Mouse (Mus musculus) hindbrain, embryonic 13.5 days (tissue): ENCODE data around the gene Cdk2ap2. TPM values are rescaled to one million over a fixed set of nuclear protein-coding genes. Genes with fewer than 3 reads are reported as not detected.
"Not testable (repeated sequence)": the region's sequence is repeated elsewhere in the genome, so short reads cannot be mapped to it uniquely, and the experiment has no call there.

Experiments
- ATAC-seq: fragments of 200-750 bp; cut with Nextera tagmentation; 2 replicates; pipeline ENCODE4 v1.8.0; 2017; ENCODE audit warnings: moderate TSS enrichment; ENCODE audit not compliant: low FRiP score
- H3K27ac ChIP-seq: fragments of 300-500 bp; sonication (generic); 2 replicates; pipeline ENCODE4 v1.5.1; 2015; ENCODE audit warnings: inconsistent platforms, mild to moderate bottlenecking, moderate library complexity
- H3K27me3 ChIP-seq: fragments of 300-500 bp; sonication (generic); 2 replicates; pipeline ENCODE4 v1.6.1; 2015; ENCODE audit warnings: mild to moderate bottlenecking, inconsistent platforms
- H3K36me3 ChIP-seq: fragments of 300-500 bp; sonication (generic); 2 replicates; pipeline ENCODE4 v1.6.1; 2015; ENCODE audit warnings: mild to moderate bottlenecking, inconsistent platforms
- H3K4me1 ChIP-seq: fragments of 300-500 bp; sonication (generic); replicated peaks from 2 replicates; pipeline ENCODE4 v1.6.1; 2015; ENCODE audit warnings: inconsistent platforms
- H3K4me2 ChIP-seq: fragments of 300-500 bp; sonication (generic); 2 replicates; pipeline ENCODE4 v1.6.1; 2015; ENCODE audit warnings: inconsistent platforms, mild to moderate bottlenecking, moderate library complexity
- H3K4me3 ChIP-seq: fragments of 300-500 bp; sonication (generic); 2 replicates; pipeline ENCODE4 v1.5.1; 2015; ENCODE audit warnings: mild to moderate bottlenecking, inconsistent platforms
- H3K9ac ChIP-seq: fragments of 300-500 bp; sonication (generic); 2 replicates; pipeline ENCODE4 v1.6.1; 2015; ENCODE audit warnings: mild to moderate bottlenecking, inconsistent platforms
- H3K9me3 ChIP-seq: fragments of 300-500 bp; sonication (generic); 2 replicates; pipeline ENCODE4 v1.6.1; 2016; ENCODE audit warnings: inconsistent platforms
- WGBS: fragments of 180-500 bp; shearing (Covaris S2); methylation state at CpG from one replicate; pipeline ENCODE4 v1.1.7; 2015; 5-methylcytosine and 5-hydroxymethylcytosine counted together
- polyA plus RNA-seq: library from polyadenylated mRNA; unstranded; fragments of >200 nt; fragmentation: Nextera tagmentation; extraction: Ambion mirVana; gene quantifications from 2 replicates; pipeline ENCODE4 v1.2.1, GENCODE M21; 2015

Cdk2ap2 gene
- polyA plus RNA-seq, 1 experiment from 2014 or later = 81.0 TPM

- Histone ChIP-seq H3K36me3 (peaks cover 99% of the 10 kb centered on the region), H3K4me2 (no peak overlapping the region), H3K9ac (0 out of 2 replicates have a peak overlapping the region, but pooled peaks have one; percentile 8), H3K27me3 (no peaks in the 10 kb centered on the region), H3K9me3 (no peaks in the 10 kb centered on the region), H3K4me1 (no peaks in the 10 kb centered on the region; the same call in 1 of the 2 replicates), H3K27ac (no peak overlapping the region), H3K4me3 (no peak overlapping the region)
- 81% methylated on average over 13 of the region's 13 CpGs for WGBS
- ATAC-seq = peak; percentile 14; the same call in 1 of the 2 replicates
Measured at GRCm38 (mm10) chr19:4113186-4113805, 16.3 kb downstream of the Cdk2ap2 start.

- H3K27me3 ChIP-seq = no peaks in the 10 kb centered on the region
- peaks cover 94% of the 10 kb centered on the region for H3K36me3 ChIP-seq
- H3K9me3 ChIP-seq = no peaks in the 10 kb centered on the region
- peak; percentile 15; the same call in 1 of the 2 replicates for ATAC-seq
- WGBS = 79% methylated on average over 5 of the region's 5 CpGs
- H3K4me3 ChIP-seq = no peak overlapping the region
- no peaks in the 10 kb centered on the region; the same call in 1 of the 2 replicates for H3K4me1 ChIP-seq
- no peak overlapping the region for H3K4me2 ChIP-seq
- no peak overlapping the region for H3K27ac ChIP-seq
- H3K9ac ChIP-seq = no peak overlapping the region
Measured at GRCm38 (mm10) chr19:4113806-4114230, 16.8 kb downstream of the Cdk2ap2 start.

- ATAC-seq = no peak
- H3K27ac ChIP-seq = no peak overlapping the region
- no peaks in the 10 kb centered on the region; the same call in none of the 2 replicates for H3K4me1 ChIP-seq
- H3K36me3 ChIP-seq = peaks cover 90% of the 10 kb centered on the region
- H3K27me3 ChIP-seq = no peaks in the 10 kb centered on the region
- H3K4me2 ChIP-seq = no peak overlapping the region
- no peak overlapping the region for H3K9ac ChIP-seq
- 90% methylated on average over 10 of the region's 10 CpGs for whole genome bisulfite sequencing
- H3K4me3 ChIP-seq = no peak overlapping the region
- no peaks in the 10 kb centered on the region for H3K9me3 ChIP-seq
Measured at GRCm38 (mm10) chr19:4114551-4114950, 17.6 kb downstream of the Cdk2ap2 start.

- H3K4me2 ChIP-seq = no peak overlapping the region
- no peaks in the 10 kb centered on the region for H3K9me3 ChIP-seq
- peaks cover 2% of the 10 kb centered on the region for H3K4me1 ChIP-seq
- no peaks in the 10 kb centered on the region for H3K27me3 ChIP-seq
- no peak overlapping the region for H3K4me3 ChIP-seq
- no peak for ATAC-seq
- 97% methylated on average over 10 of the region's 10 CpGs for WGBS
- H3K9ac ChIP-seq = no peak overlapping the region
- H3K36me3 ChIP-seq = peaks cover 84% of the 10 kb centered on the region
- H3K27ac ChIP-seq = no peak overlapping the region
Measured at GRCm38 (mm10) chr19:4115144-4115543, 18.2 kb downstream of the Cdk2ap2 start.

GRCm38 (mm10) chr19:4115816-4116215 is 18.8 kb downstream of the Cdk2ap2 start:
- H3K4me3 ChIP-seq = no peak overlapping the region
- H3K27me3 ChIP-seq = no peaks in the 10 kb centered on the region
- H3K36me3 ChIP-seq = peaks cover 77% of the 10 kb centered on the region
- no peak overlapping the region for H3K4me2 ChIP-seq
- no peak for ATAC-seq
- peaks cover 9% of the 10 kb centered on the region for H3K4me1 ChIP-seq
- no peak overlapping the region for H3K9ac ChIP-seq
- H3K27ac ChIP-seq = no peak overlapping the region
- H3K9me3 ChIP-seq = no peaks in the 10 kb centered on the region
- 85% methylated on average over 11 of the region's 11 CpGs for WGBS

- Histone ChIP-seq H3K9ac (no peak overlapping the region), H3K27me3 (no peaks in the 10 kb centered on the region), H3K27ac (no peak overlapping the region), H3K4me2 (no peak overlapping the region), H3K4me1 (peaks cover 10% of the 10 kb centered on the region), H3K4me3 (no peak overlapping the region), H3K36me3 (peaks cover 65% of the 10 kb centered on the region), H3K9me3 (no peaks in the 10 kb centered on the region)
- no peak for ATAC-seq
- 97% methylated on average over 7 of the region's 7 CpGs for WGBS
Measured at GRCm38 (mm10) chr19:4117006-4117405, 20.0 kb downstream of the Cdk2ap2 start.

GRCm38 (mm10) chr19:4118350-4118749 is 21.4 kb downstream of the Cdk2ap2 start:
- Histone ChIP-seq H3K4me1 (peaks cover 10% of the 10 kb centered on the region), H3K27me3 (no peaks in the 10 kb centered on the region), H3K4me2 (no peak overlapping the region), H3K36me3 (peaks cover 52% of the 10 kb centered on the region), H3K27ac (no peak overlapping the region), H3K9me3 (no peaks in the 10 kb centered on the region), H3K9ac (no peak overlapping the region), H3K4me3 (no peak overlapping the region)
- ATAC-seq = no peak
- WGBS = 93% methylated on average over 2 of the region's 2 CpGs

GRCm38 (mm10) chr19:4119716-4120487 is 22.9 kb downstream of the Cdk2ap2 start:
- ATAC-seq = no peak
- H3K27ac ChIP-seq = no peak overlapping the region
- H3K4me1 ChIP-seq = peaks cover 10% of the 10 kb centered on the region
- H3K9me3 ChIP-seq = no peaks in the 10 kb centered on the region
- peak overlapping the region; percentile 46 for H3K4me2 ChIP-seq
- H3K36me3 ChIP-seq = peaks cover 36% of the 10 kb centered on the region
- H3K9ac ChIP-seq = no peak overlapping the region
- no peaks in the 10 kb centered on the region for H3K27me3 ChIP-seq
- WGBS = 92% methylated on average over 6 of the region's 6 CpGs
- H3K4me3 ChIP-seq = 0 out of 2 replicates have a peak overlapping the region, but pooled peaks have one; percentile 50

- Histone ChIP-seq H3K4me2 (peak overlapping the region; percentile 46), H3K4me3 (peak overlapping the region; percentile 50), H3K9me3 (no peaks in the 10 kb centered on the region), H3K27ac (peak overlapping the region; percentile 89), H3K36me3 (peaks cover 30% of the 10 kb centered on the region), H3K4me1 (peaks cover 10% of the 10 kb centered on the region), H3K27me3 (no peaks in the 10 kb centered on the region), H3K9ac (no peak overlapping the region)
- WGBS = 94% methylated on average over 2 of the region's 2 CpGs
- ATAC-seq = no peak
Measured at GRCm38 (mm10) chr19:4120496-4120895, 23.5 kb downstream of the Cdk2ap2 start.

- WGBS = 4% methylated on average over 38 of the region's 38 CpGs
- peak; percentile 84 for ATAC-seq
- peak overlapping the region; percentile 89 for H3K27ac ChIP-seq
- H3K27me3 ChIP-seq = no peaks in the 10 kb centered on the region
- H3K9ac ChIP-seq = peak overlapping the region; percentile 72
- peaks cover 23% of the 10 kb centered on the region for H3K36me3 ChIP-seq
- peak overlapping the region; percentile 50 for H3K4me3 ChIP-seq
- no peaks in the 10 kb centered on the region for H3K9me3 ChIP-seq
- H3K4me2 ChIP-seq = peak overlapping the region; percentile 46
- H3K4me1 ChIP-seq = peaks cover 13% of the 10 kb centered on the region
Measured at GRCm38 (mm10) chr19:4121097-4121805, 24.3 kb downstream of the Cdk2ap2 start.

GRCm38 (mm10) chr19:4121896-4122295 is 24.9 kb downstream of the Cdk2ap2 start:
- H3K9me3 ChIP-seq, H3K27ac ChIP-seq, H3K9ac ChIP-seq, H3K27me3 ChIP-seq, ATAC-seq, H3K4me3 ChIP-seq: not testable (repeated sequence)
- H3K36me3 ChIP-seq = peaks cover 16% of the 10 kb centered on the region
- H3K4me2 ChIP-seq = peak overlapping the region; percentile 26; the same call in 1 of the 2 replicates
- WGBS = 61% methylated on average over 6 of the region's 6 CpGs
- peaks cover 19% of the 10 kb centered on the region for H3K4me1 ChIP-seq
